Mouse (Mus musculus) urinary bladder, postnatal 4 days (tissue): ENCODE results near the gene Rcc2.

Experiments
- DNase-seq, 2 experiments: peaks; one replicate each; pipeline ENCODE4 v3.0.0; 2021 to 2022; ENCODE audit warnings: low spot score in 2 of 2

Gene Rcc2

DNA sequence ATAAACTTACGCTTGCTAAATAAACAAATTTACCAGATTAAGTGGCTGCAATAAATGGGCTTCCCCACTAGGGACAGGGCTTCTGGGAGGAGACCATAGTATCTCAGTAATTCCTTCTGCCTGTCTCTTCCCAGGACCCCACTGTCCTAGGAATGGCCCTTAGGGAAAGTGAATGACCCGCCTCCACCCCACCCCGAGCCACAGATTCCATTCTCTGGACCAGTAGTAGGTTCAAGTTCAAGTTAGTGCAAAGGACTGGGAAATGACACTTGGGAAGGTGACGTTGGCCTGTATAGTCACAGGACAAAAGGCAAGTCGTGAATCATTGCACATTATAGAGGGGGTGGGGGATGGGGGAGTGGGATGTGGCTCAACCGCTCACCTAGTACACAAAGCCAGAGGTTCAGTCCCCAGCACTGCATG is 15.4 kb upstream of the Rcc2 start:
- DNase-seq: no peak

- no peak for DNase-seq
Observed at GRCm38 (mm10) chr4:140688044-140688825, 12.1 kb upstream of the Rcc2 start.

DNA sequence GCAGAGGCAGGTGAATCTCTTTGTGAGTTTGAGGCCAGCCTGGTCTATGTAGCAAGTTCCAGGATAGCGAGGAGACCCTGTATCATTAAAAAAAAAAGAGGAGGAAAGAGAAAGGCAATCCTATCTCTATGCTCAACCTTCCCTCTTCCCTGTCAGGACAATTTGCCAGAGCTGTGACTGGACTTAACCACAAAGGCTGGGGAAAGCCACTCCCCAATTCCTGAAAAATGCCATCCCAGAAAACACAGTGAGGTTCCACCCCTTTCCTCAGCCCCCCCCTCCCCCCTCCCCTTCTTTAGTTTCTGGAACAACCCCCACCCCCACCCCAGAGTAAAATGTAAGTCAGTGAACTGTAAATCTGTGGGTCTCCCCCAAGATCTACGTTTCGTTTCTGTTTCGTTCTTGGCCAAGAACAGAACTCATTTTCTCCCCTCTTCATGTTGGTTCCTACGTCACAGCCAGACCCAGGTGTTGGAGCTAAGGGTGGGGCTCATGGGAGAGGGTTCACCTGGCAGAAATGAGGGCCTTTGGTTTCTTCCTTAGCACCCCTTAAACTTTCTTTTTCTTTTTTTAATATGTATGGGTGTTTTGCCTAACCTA is 11.4 kb upstream of the Rcc2 start:
- no peak for DNase-seq

- no peak for DNase-seq
Observed at GRCm38 (mm10) chr4:140689873-140690655, 10.3 kb upstream of the Rcc2 start.

DNA sequence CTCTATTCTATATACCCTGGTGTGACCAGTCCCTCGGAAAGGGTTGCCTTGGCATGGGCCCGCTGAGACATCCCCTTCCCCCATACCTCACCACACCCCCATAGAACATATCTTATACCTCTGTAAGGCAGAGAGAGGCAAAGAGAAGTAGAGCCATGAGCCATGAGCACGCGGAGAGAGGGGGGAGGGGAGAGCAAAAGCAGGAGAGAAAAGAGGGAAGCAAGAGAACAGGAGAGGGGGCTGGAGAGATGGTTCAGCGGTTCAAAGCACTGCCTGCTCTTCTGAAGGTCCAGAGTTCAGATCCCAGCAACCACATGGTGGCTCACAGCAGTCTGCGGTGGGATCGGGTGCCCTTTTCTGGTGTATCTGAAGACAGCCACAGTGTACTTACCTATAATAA is 8.9 kb upstream of the Rcc2 start:
- DNase-seq: no peak

- no peak for DNase-seq
Observed at GRCm38 (mm10) chr4:140693513-140693912, 6.8 kb upstream of the Rcc2 start.

- DNase-seq: no peak
Observed at GRCm38 (mm10) chr4:140694551-140695060, 5.7 kb upstream of the Rcc2 start.

GRCm38 (mm10) chr4:140695146-140695545 is 5.2 kb upstream of the Rcc2 start:
- DNase-seq: no peak

GRCm38 (mm10) chr4:140695675-140696585 is 4.4 kb upstream of the Rcc2 start:
- no peak for DNase-seq

- DNase-seq: peak; percentile 67 to 69
Observed at GRCm38 (mm10) chr4:140699441-140700127, 757 bp upstream of the Rcc2 start.

DNA sequence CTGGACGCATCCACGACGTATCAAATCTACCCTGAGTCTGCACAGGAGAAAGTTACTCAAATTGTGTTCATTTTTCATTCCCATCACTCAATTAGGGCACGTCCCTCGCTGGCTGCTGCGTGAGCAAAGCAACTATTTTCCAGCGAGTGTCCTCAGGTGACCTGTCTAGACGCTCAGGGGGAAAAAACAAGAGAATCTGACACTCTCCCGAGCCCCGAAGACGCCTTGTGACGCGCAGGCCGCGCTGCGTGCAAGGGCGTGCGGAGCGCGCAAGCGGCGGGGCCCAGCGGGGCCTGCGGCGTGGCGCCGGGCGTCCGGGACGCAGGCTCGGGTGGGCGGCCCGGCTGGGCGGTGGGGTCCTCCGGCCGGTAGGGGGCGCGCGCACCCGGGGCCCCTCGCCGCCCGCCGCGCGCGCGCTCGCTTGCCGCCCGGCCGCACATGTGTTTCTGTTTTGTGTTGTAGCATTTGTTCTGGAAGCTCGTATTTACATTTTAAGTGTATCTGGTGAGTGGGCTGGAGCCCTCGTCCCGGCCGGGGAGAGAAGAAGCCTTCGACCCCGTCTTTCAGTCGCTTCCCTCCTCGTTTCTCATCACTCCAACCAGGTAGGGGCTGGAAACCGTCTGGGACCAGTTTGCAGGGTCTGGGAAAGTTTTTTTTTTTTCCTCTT is 841 bp downstream of the Rcc2 start:
- DNase-seq: peak; percentile 83

GRCm38 (mm10) chr4:140701716-140702561 is 1.6 kb downstream of the Rcc2 start:
- no peak for DNase-seq

DNA sequence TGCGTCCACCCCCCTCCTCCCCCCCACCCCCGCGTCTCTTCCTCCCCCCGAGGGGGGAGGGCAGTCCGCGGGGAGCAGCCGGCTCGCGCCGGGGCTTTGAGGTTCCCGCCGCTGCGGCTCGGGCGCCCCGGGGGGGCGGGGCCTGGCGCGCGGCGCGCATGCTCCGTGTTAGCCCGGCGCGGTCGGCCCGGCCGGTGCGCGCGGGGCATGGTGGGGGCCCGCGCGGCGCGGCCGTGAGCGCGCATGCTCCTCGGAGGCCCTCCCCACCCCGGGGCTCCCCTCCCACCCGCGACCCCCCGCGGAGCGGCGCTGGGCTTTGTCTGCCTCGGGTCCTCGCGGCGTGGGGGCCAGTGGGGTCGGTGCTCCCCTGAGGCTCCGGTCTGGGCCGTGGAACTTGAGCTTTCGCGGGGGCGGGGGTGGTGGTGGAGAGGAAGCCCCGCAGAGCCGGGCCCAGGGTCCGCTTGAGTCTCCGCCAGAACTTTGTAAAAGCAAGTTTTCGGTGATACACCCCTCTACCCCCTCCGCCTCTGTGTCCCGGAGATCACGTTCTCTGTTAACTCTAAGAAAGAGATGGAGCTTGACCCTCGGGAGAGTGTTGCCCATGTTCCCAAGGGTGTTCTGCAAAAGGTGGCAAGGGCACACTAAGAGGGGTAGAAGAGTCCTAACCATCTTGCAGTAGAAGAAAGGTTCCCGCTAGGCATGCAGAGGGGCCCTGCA is 2.4 kb downstream of the Rcc2 start:
- peak; percentile 81 to 83 for DNase-seq

GRCm38 (mm10) chr4:140703636-140704035 is 3.3 kb downstream of the Rcc2 start:
- no peak for DNase-seq

DNA sequence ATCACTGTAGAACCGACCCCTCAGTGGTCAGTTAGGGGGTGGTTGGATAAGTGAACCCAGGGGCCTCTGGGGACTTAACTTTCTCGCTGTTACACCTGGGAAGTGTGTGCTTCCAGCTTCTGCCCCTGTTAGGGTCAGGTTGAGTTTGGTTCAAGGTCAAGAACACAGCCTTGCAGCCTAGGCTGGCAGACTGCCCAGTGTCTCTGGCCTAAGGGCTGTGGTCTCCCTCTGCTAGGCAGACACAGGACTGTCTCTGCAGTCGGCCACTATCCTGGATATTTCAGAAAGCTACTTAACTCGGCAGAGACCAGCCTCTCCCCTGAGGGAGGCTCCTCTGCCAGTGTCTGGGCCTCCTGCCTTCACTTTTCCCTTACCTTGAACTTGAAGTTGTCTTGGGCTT is 3.8 kb downstream of the Rcc2 start:
- DNase-seq: no peak

DNA sequence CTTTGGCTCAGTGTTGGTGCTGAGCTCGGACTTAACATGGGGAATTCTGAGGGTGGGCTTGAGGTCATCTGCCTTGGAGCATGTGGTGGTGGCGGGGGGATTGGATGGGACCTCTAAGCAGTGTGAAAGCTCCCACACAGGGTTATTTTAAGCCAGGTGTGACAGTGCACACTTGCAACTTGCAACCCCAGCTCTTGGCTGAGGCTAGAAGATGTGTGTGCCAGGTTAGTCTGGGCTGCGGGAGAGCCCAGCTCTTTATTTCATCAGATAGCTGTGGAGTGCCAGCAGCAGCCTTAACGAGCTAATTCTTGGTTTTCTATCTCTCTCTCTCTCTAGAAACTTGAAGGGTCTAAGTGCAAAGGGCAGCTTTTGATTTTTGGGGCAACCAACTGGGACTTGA is 7.3 kb downstream of the Rcc2 start:
- no peak for DNase-seq

- no peak for DNase-seq
Observed at GRCm38 (mm10) chr4:140708297-140708927, 8.1 kb downstream of the Rcc2 start.

DNA sequence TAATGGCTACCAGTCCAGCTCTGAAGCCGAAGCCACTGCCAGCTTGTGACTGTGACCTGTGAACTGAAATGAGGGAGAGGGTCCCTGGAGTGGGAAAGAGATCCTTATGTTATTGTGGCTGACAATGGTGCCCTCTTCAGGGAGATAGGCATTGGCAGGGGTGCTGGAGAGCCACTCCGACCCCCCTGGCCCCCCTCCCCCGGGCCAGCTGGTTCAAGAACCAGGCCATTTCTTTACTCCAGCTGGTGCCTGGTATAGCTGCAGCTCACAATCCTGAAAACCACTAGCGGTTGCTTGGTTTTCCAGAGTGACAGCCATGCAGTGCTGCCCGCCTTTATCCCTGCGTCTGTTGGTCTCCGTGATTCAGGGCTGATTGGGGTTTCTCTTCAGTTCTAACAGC is 8.8 kb downstream of the Rcc2 start:
- no peak for DNase-seq
